Mouse (Mus musculus) midbrain, embryonic 13.5 days (tissue): Measurements from ENCODE around the gene Vmn1r203. TPM values are rescaled to one million over a fixed set of nuclear protein-coding genes. Genes with fewer than 3 reads are reported as not detected.
"Not testable (repeated sequence)": the region's sequence is repeated elsewhere in the genome, so short reads cannot be mapped to it uniquely, and the experiment has no call there.

ENCODE experiments used
- ATAC-seq: fragments of 200-750 bp; cut with Nextera tagmentation; 2 replicates; pipeline ENCODE4 v1.8.0; 2017; ENCODE audit warnings: mild to moderate bottlenecking, moderate TSS enrichment, moderate library complexity
- H3K27ac ChIP-seq: fragments of 300-500 bp; sonication (generic); 2 replicates; pipeline ENCODE4 v1.5.1; 2015; ENCODE audit warnings: inconsistent platforms, mild to moderate bottlenecking, moderate library complexity
- H3K27me3 ChIP-seq: fragments of 300-500 bp; sonication (generic); 2 replicates; pipeline ENCODE4 v1.6.1; 2015; ENCODE audit warnings: mild to moderate bottlenecking, inconsistent platforms
- H3K36me3 ChIP-seq: fragments of 300-500 bp; sonication (generic); 2 replicates; pipeline ENCODE4 v1.6.1; 2015; ENCODE audit warnings: mild to moderate bottlenecking, inconsistent platforms
- H3K4me1 ChIP-seq: fragments of 300-500 bp; sonication (generic); replicated peaks from 2 replicates; pipeline ENCODE4 v1.6.1; 2015; ENCODE audit warnings: inconsistent platforms
- H3K4me2 ChIP-seq: fragments of 300-500 bp; sonication (generic); replicated peaks from 2 replicates; pipeline ENCODE4 v1.6.1; 2015; ENCODE audit warnings: moderate library complexity, mild to moderate bottlenecking, inconsistent platforms
- H3K4me3 ChIP-seq: fragments of 300-500 bp; sonication (generic); replicated peaks from 2 replicates; pipeline ENCODE4 v1.5.1; 2015; ENCODE audit warnings: mild to moderate bottlenecking, inconsistent platforms
- H3K9ac ChIP-seq: fragments of 300-500 bp; sonication (generic); replicated peaks from 2 replicates; pipeline ENCODE4 v1.6.1; 2015; ENCODE audit warnings: mild to moderate bottlenecking, inconsistent platforms
- H3K9me3 ChIP-seq: fragments of 300-500 bp; sonication (generic); 2 replicates; pipeline ENCODE4 v1.6.1; 2016; ENCODE audit warnings: mild to moderate bottlenecking, inconsistent platforms
- WGBS: fragments of 180-500 bp; shearing (Covaris S2); methylation state at CpG from one replicate; pipeline ENCODE4 v1.1.7; 2015; 5-methylcytosine and 5-hydroxymethylcytosine counted together
- polyA plus RNA-seq: library from polyadenylated mRNA; unstranded; fragments of >200 nt; fragmentation: Nextera tagmentation; extraction: Ambion mirVana; gene quantifications from 2 replicates; pipeline ENCODE4 v1.2.1, GENCODE M21; 2015

Vmn1r203 gene
- not detected in 2 replicates for polyA plus RNA-seq

DNA sequence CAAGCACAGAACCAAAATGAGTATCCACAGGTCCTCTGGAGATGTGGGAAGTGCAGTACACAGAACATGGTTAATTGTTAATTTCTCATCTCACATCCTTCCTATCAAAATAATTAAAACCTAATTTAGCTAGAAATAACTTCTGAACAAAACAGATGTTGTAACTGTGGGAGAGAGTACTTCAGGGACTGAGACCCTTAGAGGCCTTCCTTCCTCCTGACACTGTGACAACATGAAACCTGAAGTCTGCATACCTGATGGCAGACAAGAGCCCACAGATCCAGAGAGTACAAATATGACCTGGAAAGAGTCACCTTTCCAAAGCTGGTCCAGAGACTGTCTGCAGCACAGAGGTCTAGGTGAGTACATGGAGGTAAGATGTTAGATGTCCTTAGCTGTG is at the start of gene Vmn1r203:
Gene Vmn1r203 (plus strand): TSS at position 301 of the 400 bp plus-strand sequence.
- ATAC-seq, result no peak
- no peak within 1 kb of the TSS for H3K27ac ChIP-seq
- H3K4me1 ChIP-seq, result no peaks in the 10 kb centered on the region
- H3K4me2 ChIP-seq, result no peak within 1 kb of the TSS
- H3K36me3 ChIP-seq, result no peaks in the 10 kb centered on the region
- H3K9ac ChIP-seq, result no peak within 1 kb of the TSS
- no peak within 1 kb of the TSS for H3K4me3 ChIP-seq
- no peaks in the 10 kb centered on the region for H3K27me3 ChIP-seq
- H3K9me3 ChIP-seq, result no peaks in the 10 kb centered on the region

DNA sequence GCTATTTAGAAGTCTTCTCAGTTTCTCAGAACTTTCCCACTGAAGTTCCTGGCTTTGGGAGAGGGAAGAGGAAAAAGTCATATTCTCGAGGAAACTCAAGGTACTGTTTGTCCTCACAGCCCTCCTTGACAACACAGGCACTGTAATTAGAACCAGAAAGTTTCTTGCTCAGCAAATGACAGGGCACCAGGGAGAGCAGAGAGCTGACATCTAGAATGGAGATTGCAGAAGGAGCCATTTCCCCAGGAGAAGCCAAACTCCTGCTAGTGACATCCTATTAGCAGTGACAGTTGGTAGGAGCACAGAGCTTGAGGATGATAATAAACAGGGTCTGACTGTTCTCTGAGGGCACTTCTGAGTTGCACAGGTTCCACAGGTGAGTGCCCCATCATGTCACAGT is 46.3 kb upstream of the Vmn1r203 start, which contains the start of gene Vmn1r201:
Gene Vmn1r201 (plus strand): TSS at position 301 of the 400 bp plus-strand sequence.
- H3K4me1 ChIP-seq, result no peaks in the 10 kb centered on the region
- no peaks in the 10 kb centered on the region for H3K9me3 ChIP-seq
- H3K36me3 ChIP-seq, result no peaks in the 10 kb centered on the region
- no peak within 1 kb of the TSS for H3K27ac ChIP-seq
- 68% methylated on average over 1 of the region's 1 CpGs for WGBS
- H3K9ac ChIP-seq, result no peak within 1 kb of the TSS
- no peaks in the 10 kb centered on the region for H3K27me3 ChIP-seq
- ATAC-seq, result no peak
- no peak within 1 kb of the TSS for H3K4me3 ChIP-seq
- no peak within 1 kb of the TSS for H3K4me2 ChIP-seq

DNA sequence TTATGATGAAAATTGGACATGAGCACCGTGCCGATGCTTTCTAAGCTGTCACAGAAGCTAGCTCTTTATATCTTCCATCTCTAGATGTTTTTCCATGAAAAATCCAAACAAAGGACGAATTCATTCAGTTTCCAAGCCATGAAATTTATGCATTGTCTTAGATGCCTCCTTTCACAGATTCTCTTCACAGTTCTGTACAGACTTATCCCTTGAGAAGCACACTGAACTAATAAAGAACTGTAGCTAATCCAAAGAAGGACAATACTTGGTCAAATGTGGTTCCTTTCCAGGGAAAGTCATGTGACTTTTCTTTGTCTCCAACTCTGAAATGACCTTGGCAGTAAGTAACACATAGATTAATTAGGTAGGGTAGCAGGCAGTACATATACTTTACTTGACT is 15.5 kb upstream of the Vmn1r203 start:
- H3K27ac ChIP-seq, result no peak overlapping the region
- ATAC-seq, result no peak

DNA sequence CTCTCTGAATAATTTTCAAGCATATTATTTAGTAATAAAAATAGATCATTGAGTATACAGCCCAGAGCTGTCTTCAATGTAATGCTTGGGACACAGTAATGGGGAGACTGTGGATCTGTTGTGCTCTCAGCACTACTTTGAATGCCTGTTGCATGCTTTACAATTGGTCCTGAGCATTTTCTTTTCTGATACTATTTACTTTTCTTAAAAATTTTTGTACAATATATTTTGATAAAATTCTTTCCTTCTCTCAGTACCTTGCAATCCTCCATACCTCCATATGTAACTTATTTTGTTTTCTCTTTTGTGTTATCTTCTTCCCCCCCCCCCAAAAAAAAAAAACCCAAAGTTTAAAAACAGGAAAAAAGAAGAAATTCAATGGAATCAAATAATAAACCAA is 12.6 kb upstream of the Vmn1r203 start, which contains the start of gene Vmn1r202:
Gene Vmn1r202 (minus strand): TSS at position 101 of the 400 bp plus-strand sequence.
- no peaks in the 10 kb centered on the region for H3K36me3 ChIP-seq
- H3K4me2 ChIP-seq, result no peak within 1 kb of the TSS
- no peak within 1 kb of the TSS for H3K9ac ChIP-seq
- ATAC-seq, result no peak
- no peaks in the 10 kb centered on the region for H3K9me3 ChIP-seq
- H3K4me3 ChIP-seq, result no peak within 1 kb of the TSS
- no peaks in the 10 kb centered on the region for H3K27me3 ChIP-seq
- H3K27ac ChIP-seq, result no peak within 1 kb of the TSS
- no peaks in the 10 kb centered on the region for H3K4me1 ChIP-seq

More for the DNA sequence above, 15.5 kb upstream of the Vmn1r203 start:
- Histone ChIP-seq H3K4me3 (no peak overlapping the region), H3K27me3 (no peaks in the 10 kb centered on the region), H3K4me1 (no peaks in the 10 kb centered on the region), H3K4me2 (no peak overlapping the region), H3K9me3 (no peaks in the 10 kb centered on the region), H3K9ac (no peak overlapping the region), H3K36me3 (no peaks in the 10 kb centered on the region)
- WGBS, result 40% methylated on average over 3 of the region's 3 CpGs

DNA sequence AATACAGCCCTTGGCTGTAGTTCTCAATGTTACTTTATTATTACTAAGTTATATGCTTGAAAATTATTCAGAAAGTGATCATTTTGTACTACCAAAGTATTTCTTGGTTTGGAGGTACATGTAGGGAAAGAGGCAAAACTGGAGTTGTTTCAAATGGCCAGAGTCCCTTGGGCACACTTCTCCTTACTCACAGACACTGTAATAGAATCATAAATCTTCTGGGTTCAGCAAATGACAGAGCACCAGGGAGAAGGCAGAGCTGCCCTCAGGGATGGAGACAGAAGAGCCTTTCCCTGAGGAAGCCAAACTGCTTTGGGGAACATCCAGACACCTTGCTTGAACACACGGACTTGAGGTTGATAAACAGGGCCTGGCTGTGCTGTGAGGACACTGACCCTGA is 35.0 kb downstream of the Vmn1r203 start, which contains the start of gene Vmn1r204:
Gene Vmn1r204 (plus strand): TSS at position 301 of the 400 bp plus-strand sequence.
- not testable (repeated sequence) for H3K9ac ChIP-seq, H3K27ac ChIP-seq, H3K4me1 ChIP-seq, H3K4me3 ChIP-seq, H3K9me3 ChIP-seq, H3K4me2 ChIP-seq, H3K36me3 ChIP-seq, ATAC-seq, H3K27me3 ChIP-seq
- 64% methylated on average over 1 of the region's 1 CpGs for WGBS

DNA sequence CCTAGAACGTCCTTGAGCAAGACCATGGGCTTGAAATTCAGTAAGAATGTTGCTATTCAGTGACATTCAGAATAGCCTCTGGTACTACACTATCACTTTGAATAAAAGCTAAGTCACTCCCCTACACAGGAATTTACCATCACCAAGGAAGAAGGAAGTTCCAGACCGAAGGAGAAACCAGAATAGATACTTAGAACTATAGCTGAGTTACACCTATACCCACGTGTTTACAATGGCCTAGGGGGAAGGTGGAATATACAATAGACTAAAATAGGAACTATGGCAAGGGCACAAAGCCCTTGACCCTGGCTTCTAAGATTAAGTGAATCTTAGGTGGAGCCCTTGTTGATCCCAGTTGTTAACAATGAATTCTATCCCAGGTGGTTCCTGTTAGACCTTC is 57.0 kb downstream of the Vmn1r203 start:
- not testable (repeated sequence) for H3K4me1 ChIP-seq, H3K4me3 ChIP-seq, ATAC-seq, H3K27ac ChIP-seq, H3K36me3 ChIP-seq, H3K4me2 ChIP-seq, H3K27me3 ChIP-seq, H3K9me3 ChIP-seq, H3K9ac ChIP-seq
- WGBS, result 81% methylated on average over 3 of the region's 3 CpGs

Other genes with a start within 250 kb of the Vmn1r203 start
- not detected in 2 replicates for gene Vmn1r195, start 247.6 kb upstream of the Vmn1r203 start, polyA plus RNA-seq
- not detected in 2 replicates for gene Vmn1r196, start 228.2 kb upstream of the Vmn1r203 start, polyA plus RNA-seq
- gene Vmn1r197, start 193.5 kb upstream of the Vmn1r203 start, polyA plus RNA-seq, result not detected in 2 replicates
- gene Vmn1r198, start 167.8 kb upstream of the Vmn1r203 start, polyA plus RNA-seq, result not detected in 2 replicates
- not detected in 2 replicates for gene Vmn1r199, start 138.3 kb upstream of the Vmn1r203 start, polyA plus RNA-seq
- gene Vmn1r200, start 127.7 kb upstream of the Vmn1r203 start, polyA plus RNA-seq, result 0.05 TPM in 1 of 2 replicates, not detected in the other
- not detected in 2 replicates for gene Vmn1r201, start 46.2 kb upstream of the Vmn1r203 start, polyA plus RNA-seq
- gene Vmn1r202, start 12.7 kb upstream of the Vmn1r203 start, polyA plus RNA-seq, result not detected in 2 replicates
- gene Vmn1r204, start 35.1 kb downstream of the Vmn1r203 start, polyA plus RNA-seq, result not detected in 2 replicates
- gene Vmn1r205, start 74.9 kb downstream of the Vmn1r203 start, polyA plus RNA-seq, result not detected in 2 replicates
- not detected in 2 replicates for gene Vmn1r206, start 106.1 kb downstream of the Vmn1r203 start, polyA plus RNA-seq
- not detected in 2 replicates for gene Vmn1r207-ps, start 211.5 kb downstream of the Vmn1r203 start, polyA plus RNA-seq